Mouse (Mus musculus): ENCODE measurements around the gene Xkrx.
"Not testable (repeated sequence)": the region's sequence is repeated elsewhere in the genome, so short reads cannot be mapped to it uniquely, and the experiment has no call there.

Gene Xkrx

DNA sequence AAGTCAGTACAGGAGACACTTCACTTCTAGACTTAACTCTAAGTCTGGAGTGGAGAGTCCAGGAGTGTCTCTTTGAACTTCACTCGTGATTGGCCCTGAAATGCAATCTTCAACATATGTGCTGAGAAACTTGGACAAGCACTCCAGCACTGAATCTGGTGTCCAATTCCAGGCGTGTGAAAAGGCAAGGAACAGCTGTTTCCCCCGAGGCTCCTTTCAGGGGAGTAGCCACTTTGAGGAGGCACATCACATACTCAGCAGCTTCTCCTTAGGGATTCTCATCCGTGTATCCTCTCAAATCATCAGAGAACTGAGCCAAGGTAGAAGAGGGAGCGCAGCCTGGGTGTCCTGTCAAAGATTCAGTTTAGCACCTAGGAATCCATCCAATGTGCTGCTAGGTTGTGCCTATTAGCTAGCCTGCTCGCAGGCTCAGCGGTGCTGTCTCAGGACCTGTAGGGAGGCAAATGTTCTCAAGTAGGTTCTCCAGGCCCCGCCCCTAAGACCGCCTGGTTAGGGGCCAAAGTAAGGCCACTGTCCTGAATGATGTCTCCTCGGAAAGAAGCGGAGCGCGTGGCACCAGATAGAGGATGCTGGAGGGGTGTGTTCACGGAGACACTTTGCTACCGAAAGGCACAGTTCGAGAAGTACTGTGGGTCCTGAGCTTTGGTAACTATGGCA lies at the start of gene Xkrx:
Gene Xkrx, minus strand, starts transcription at position 34 of the 678 bp plus-strand sequence.
- in situ Hi-C loops (cut with MseI, MboI), result no loop called here

DNA sequence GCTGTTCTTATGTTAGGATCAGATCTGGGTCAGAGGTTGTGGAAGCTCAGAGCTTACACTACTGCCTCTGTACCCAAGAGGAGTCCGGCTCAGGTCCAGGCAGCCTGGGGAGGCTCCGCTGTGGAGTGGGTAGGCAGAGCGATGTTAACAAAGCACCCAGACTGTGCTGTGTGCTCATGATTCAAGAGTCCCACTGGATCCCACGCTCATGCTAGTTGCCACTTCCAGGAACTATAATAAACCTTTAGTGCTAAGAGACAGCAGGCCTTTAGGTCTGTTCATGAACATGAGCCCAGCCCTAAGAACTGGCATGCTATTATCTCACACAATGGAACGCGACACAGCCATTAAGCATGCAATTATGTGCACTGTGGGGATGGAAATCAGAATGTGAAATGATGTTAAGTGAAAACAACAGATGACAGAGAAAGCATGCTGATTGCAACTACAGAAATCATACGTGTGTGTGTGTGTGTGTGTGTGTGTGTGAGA lies 49.3 kb upstream of the Xkrx start:
- in situ Hi-C loops (cut with MseI, MboI), result no loop called here

DNA sequence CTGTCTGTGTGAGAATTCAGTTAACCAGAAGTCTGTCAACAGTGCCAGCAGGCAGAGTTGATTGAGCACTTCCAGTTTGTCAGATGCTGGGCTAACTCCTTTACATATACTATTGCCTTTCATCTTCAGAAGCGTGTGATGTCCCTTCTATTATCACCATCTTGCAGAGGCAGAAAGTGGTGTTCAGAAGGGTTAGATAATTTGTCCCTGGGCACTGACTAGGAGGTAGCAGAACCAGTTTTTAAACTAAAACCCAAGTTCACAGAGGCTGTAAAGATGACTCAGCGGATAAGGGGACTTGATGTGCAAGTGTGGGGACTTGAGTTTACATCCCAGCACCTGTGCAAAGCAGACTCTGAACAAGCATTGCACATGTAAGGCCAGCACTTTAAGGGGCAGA lies 46.6 kb upstream of the Xkrx start:
- in situ Hi-C loops (cut with MseI, MboI), result no loop called here

DNA sequence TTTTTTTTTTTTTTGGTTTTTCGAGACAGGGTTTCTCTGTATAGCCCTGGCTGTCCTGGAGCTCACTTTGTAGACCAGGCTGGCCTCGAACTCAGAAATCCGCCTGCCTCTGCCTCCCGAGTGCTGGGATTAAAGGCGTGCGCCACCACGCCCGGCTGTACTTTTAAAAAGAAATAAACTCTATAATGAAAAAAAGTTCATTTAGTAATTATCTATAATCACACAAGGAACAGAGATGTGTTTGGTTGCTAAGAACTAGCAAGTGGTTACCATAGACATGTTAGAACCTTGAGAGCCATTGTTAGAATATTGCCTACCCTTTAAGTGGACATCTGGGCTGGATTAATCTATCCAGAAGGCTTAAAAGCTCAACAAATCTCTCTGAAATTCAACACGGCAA lies 25.3 kb upstream of the Xkrx start, which contains the start of gene Arl13a:
Gene Arl13a, plus strand, starts transcription at position 301 of the 400 bp plus-strand sequence.
- in situ Hi-C loops (cut with MseI, MboI), result not testable (repeated sequence)

DNA sequence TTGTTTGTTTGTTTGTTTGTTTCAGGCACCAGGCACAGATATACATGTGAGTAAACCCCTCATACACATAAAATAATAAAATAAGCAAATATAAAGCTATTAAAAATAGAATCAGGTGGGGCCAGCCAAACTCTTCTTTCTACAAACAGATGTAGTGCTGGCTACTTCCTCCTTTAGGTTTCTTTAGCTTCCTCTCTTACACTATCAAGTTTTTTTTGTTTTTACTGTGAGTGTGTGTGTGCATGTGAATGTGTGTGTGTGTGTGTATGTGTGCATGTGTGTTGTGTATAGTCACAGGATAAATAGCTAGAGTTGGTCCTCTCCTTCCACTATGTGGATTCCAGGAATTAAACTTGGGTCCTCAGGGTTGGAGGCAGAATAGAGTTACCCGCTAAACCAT lies 12.8 kb upstream of the Xkrx start:
- in situ Hi-C loops (cut with MseI, MboI), result no loop called here

DNA sequence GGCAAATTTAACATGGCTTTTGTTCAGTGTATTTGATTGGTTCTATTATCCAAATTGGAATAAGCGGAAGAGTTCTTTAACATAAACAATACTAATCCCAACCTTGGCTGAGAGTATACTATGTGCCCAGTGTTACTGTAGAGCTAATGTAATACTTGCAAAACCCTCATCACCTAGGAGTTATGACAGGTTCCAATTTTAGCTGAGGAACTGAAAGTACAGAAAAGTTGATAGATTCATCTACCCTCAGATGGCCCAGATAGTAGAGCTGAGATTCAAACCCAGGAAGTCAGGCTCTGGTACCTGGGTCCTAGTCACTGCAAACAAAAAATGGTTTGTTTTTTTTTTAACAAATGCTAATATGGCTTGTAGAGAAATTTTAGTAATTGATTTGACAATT lies 8.7 kb upstream of the Xkrx start:
- in situ Hi-C loops (cut with MseI, MboI), result no loop called here

DNA sequence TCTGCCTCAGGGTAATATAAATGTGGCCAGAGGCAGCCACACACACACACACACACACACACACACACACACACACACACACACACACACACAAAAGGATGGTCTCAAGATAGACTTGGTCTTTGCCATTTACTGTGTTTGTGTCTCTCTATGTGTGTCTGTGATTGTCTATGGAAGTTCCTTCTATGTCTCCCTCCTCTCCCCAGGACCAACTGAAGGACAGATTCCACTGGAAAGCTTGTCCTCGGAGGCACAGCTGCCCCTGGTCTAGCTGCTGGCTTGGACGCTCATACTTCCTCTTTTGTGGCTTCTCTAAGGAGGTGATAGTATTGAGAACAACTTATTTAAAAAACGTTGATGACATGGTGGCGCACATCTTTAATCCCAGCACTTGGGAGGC lies 1.6 kb upstream of the Xkrx start:
- in situ Hi-C loops (cut with MseI, MboI), result no loop called here

DNA sequence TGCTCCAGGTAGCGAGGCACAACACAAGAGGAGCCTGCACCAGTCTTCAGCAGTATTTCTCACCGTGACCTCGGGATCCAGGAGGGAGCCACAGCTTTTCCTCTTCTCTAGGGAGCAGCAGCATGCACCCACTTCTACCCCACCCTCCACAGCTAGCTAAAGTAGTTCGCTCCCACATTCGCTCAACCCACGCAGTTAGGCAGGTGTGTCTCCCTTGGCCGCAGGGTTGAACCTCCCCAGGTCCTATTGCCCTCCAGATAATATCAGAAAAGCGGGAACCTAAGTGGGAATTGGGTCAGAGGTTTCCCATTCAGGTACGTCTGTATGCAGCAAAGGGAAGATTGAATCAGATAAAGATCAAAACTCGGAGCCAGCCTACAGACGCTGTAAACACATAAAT lies 950 bp upstream of the Xkrx start:
- in situ Hi-C loops (cut with MseI, MboI), result no loop called here

DNA sequence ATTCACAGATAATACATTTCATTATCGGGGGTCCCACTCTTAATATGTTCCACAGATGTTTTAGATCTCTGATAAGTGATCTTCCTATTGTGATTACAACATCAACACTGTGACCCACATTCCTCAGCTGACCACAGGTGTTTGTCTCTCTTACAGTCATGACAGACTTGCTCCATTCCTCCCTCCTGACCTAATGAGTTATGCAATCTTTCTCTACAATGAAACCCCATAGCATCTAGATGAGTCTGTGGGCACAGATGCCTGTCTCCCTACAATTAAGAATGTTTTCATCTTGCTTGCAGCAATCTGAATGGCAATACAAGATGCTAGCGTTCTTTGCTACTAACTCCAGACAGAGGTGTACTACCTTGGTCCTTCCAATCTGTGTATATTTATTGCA lies 1.4 kb downstream of the Xkrx start:
- in situ Hi-C loops (cut with MseI, MboI), result no loop called here

DNA sequence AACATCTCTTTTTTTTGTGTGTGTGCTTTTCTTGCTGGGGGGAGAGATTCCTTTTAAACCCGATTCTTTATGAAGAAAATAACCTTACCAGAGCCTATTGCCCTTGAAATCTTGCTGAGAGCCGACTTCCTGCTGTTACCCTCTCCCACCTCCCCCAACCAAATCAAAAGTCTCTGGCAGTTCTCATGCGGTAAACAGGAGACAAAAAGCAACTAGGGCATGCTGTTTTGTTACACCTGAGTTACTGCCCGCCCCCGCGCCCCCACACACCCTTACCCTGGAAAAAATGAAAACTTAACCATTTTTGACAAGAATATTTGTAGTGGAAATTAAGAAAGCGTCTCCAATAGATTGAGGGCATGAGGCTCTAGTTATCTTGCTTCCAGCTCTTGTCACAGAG lies 3.7 kb downstream of the Xkrx start:
- in situ Hi-C loops (cut with MseI, MboI), result no loop called here

DNA sequence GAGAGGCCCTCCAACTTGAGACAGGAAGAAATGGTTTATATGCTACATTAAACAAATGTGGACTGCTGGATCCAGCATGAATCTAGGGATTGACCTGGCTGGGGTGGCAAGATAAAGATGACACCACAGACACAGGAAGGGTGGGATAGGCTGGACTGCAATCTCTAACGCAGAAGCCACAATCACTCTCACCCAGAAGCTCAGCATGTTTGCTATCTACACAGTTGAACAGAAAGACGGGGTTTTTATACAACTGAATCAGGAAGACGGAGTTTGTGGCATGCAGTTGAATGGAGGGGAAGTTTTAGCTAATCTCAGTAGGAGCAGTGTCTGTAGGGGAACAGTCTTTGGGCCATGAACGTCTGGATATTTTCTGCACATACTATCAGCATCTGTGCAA lies 19.9 kb downstream of the Xkrx start:
- in situ Hi-C loops (cut with MseI, MboI), result no loop called here

DNA sequence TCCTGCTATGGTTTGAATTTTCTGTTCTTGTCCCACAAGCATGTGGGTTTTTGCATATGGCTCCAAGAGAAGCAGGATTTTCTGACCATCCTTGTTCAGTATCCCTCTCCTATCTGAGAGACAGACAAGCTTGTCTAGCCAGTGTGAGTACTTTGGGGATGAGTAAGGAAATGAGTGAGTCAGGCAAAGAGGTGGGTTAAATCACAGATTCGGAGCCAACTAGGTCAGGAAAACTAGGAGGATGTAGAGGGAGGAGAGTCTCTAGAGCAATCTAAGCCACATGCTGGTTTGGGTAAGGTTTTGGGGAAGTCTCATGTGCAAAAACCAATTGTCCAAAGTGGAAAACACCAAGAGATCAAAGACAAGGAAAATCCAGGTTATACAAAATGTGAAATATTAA lies 20.3 kb downstream of the Xkrx start:
- in situ Hi-C loops (cut with MseI, MboI), result no loop called here

DNA sequence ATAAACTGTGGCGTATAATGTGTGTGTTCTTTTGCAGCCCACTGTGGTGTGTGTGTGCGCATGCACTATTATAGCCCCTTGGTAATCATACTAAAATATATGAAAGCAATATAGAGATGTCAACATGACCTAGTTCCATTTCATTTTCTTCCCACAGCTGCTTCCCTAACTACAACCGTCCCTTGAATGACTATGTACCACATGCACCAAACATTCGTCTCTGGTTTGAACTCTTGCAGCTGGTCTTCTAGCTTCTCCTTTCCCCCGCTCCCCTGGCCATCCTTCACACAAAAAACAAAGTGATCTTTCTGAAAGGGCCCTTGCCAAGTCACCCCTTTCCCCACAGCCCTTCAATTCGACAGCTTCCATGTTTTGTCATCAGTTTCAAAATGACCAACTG lies 21.9 kb downstream of the Xkrx start:
- in situ Hi-C loops (cut with MseI, MboI), result no loop called here

DNA sequence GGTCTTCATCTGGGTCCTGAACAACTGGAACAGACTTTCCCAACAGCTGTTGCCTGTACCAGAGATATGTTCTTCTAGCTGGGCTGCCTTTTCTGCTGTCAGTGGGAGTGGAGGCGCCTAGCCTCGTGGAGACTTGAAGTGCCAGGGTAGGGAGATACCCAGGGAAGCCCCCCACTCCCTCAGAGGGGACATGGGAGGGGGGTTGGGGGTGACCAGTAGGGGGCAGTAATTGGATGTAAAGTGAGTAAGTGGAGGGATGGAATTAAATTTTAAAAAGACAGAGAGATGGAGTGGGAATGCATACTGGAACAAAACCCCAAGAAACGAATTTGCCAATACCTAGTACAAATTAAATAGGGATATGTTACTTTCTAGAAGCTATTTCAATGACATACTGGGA lies 28.1 kb downstream of the Xkrx start:
- in situ Hi-C loops (cut with MseI, MboI), result loop anchor here (10.0 kb wide), 2 partner anchors 181 to 201 kb away; no protein-coding TSS in a partner anchor

DNA sequence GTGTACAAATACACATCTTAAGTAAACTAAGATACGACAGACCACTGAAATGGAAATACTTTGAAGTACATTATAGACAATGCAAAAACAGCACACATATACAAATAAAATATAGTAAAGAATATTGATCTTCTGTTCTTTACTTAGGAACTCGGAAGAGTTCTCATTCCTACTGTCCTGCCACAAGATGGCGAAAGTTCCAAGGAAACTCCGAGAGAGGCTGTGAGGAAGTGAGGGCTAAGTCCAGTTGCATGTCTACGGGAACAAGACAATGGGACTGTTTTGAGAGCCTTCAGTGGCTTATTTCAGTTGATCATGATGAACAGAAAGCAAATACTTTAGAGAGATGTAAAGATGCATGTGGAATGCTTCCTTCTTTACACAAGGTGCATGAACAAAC lies 29.6 kb downstream of the Xkrx start:
- in situ Hi-C loops (cut with MseI, MboI), result loop anchor here (10.0 kb wide), 2 partner anchors 183 to 203 kb away; no protein-coding TSS in a partner anchor

DNA sequence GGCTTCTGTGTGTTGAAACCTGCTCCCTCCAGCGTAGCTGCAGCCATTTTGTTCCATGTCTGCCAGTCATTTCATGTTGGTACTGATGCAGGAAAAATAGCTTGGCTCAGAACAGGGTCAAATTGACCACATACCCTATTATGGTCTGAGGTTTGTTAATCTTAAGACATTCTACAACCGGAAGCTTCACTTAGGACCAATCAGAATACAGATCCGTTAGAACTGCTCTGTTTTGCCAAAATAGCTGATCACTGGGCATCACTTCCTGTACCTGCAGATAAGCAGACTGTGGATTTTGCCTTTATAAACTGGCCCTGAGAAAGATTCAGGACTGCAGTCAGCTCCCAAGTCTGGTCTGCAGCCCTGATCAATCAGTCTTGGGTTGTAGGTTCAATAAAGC lies 33.3 kb downstream of the Xkrx start:
- in situ Hi-C loops (cut with MseI, MboI), result loop anchor here in 1 of 2 experiments (10.0 kb wide), 1 partner anchor 186 kb away; no protein-coding TSS in a partner anchor

DNA sequence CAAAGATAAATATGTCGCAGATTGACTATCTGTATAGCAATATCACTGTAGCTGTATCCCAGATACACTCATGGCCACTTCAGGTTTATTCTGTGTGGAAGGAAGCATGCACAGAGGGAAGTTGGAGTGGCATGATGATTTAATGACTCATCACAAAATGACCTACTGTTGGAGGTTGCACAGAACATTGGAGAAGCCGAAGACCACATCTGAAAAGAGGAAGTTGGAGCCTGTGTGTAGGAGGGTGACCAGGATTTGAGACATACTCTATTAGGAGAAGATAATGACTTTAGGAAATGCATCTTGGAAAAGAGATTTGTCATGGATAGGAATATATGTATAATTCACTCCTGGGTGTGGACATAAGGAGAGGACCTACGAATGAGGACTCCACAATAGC lies 45.5 kb downstream of the Xkrx start:
- in situ Hi-C loops (cut with MseI, MboI), result no loop called here

DNA sequence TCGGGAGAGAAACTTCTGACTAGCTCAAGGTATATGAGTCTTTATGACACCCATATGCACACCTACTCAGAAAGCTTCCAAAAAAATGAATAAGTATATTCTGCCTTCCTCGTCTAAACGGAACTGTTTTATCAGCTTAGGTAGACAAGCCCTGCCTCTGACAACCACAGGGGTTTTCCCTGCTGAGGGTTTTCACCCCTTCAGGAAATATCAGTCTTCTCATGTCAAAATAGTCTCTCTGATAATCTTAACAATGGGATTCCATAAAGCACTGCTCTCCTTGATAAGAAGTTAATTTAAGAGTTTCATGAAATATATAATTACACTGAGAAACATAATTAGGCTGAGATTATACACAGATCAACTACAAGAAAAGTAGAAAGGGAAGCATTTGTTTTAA lies 50.1 kb downstream of the Xkrx start:
- in situ Hi-C loops (cut with MseI, MboI), result no loop called here

DNA sequence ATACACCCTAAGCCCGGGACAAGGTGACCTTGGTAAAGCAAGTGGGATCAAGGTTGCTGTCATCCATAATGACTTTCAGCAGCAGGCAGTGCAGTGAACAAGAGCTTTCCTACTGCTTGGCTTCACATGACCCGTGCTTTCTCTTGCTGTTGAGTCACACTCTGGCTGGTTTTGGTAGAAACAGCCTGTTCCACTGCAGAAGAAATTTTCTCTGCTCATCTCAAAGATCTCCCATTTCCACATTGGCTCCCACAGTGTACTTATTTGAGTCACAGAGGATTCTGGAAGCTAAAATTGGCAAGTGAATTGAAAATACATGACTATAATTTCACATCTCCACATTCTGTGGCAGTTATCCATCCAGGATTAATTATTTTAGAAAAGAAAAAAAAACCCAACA lies 59.2 kb downstream of the Xkrx start:
- in situ Hi-C loops (cut with MseI, MboI), result no loop called here
